Mouse (Mus musculus) layer of hippocampus, adult 9-11 months (tissue): ENCODE results near the gene Tnfsf13.
"Not testable (repeated sequence)": the region's sequence is repeated elsewhere in the genome, so short reads cannot be mapped to it uniquely, and the experiment has no call there.

Source experiments
- DNase-seq: peaks from one replicate; pipeline ENCODE4 v3.0.0; 2022

Tnfsf13 gene

DNA sequence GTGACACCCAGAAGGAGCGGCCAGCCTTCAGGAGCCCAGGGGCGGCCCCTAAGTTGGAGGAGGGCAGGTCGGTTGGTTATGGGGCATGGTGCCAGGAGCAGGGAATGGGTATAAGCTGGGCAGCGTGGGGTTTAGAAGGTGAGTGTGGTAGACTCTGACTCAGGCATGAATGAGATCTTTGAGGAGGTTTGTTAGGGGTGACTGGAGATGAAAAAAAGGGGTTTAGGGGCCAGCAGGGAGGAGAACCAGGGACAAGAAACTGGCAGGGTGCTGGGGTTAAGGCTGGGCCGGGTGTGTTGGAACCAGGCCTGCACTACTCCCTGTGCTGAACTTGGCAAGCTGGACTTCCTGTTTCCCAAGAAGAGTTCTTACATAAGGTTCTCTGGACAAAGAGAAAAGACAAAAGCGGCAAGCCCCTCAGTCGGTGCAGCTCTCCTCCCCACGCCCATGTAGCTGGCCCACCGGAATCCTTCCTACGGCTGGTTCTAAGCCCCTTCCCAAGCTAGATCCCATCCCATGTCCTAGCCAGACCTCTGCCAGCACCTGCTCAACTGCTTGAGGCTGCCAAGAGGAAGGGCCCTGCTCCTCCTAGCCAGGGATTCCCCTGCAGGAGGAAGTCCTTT, at the start of gene Tnfsf13:
TSS of gene Tnfsf13 (minus strand) at position 259 of the 623 bp plus-strand sequence.
- peak; percentile 80 for DNase-seq

DNA sequence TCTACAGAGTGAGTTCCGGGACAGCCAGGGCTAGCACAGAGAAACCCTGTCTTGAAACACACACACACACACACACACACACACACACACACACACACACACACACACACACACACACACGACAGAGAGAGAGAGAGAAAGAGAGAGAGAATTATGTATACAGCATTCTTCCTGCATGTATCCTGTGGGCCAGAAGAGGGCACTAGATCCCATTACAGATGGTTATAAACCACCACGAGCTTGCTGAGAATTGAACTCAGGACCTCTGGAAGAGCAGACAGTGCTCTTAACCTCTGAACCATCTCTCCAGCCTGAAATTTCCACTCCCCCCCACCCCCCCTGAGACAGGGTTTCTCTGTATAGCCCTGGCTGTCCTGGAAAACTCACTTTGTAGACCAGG, 45.8 kb upstream of the Tnfsf13 start:
- not testable (repeated sequence) for DNase-seq

DNA sequence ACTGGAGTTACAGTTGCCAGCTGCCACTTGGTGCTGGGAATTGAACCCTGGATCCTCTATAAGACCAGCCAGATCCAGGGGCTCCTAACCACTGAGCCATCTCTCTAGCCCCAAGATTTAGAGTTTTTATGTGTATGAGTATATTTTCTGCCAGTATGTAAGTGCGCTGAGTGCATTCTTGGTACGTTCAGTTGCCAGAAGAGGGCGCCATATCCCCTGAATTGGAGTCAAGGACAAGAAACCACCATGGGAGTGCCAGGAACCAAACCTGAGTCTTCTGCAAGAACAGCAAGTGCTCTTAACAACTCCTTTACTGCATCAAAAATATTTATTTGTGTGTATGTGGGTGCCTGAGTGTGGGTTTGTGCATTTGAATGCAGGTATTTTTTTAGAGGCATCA, 43.5 kb upstream of the Tnfsf13 start:
- no peak for DNase-seq

DNA sequence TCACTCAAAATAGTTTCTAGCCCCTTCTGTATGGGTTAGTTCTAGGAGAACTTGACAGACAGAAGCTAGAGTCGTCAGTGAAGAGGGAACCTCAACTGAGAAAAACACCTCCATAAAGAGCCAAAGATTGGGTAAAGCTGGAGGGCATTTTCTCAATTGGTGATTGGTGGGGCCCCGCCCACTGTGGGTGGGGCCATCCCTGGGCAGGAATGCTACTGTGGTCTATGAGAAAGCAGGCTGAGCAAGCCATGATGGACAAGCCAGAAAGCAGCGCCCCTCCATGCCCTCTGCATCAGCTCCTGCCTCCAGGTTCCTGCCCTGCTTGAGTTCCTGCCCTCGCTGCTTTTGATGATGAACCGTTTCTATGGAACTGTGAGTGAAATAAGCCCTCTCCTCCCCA, 40.4 kb upstream of the Tnfsf13 start:
- no peak for DNase-seq

DNA sequence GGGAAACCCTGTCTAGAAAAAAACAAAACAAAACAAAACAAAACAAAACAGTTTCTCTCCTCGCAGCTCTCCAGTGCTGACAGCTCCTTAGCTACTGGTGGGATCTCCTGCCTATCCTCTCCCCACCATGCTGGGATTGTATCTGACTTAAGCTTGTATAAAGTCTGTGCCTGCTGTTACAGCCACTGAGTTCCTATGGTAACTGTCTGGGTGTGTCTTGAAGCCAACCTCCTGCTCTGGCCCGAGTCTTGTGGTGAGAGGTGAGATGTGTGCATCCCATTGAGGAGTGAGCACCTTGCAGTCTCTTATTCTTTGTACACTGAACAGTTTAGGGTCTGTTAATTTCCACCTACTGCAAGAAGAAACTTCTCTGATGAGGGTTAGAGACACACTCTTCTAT, 37.5 kb upstream of the Tnfsf13 start:
- DNase-seq = no peak

DNA sequence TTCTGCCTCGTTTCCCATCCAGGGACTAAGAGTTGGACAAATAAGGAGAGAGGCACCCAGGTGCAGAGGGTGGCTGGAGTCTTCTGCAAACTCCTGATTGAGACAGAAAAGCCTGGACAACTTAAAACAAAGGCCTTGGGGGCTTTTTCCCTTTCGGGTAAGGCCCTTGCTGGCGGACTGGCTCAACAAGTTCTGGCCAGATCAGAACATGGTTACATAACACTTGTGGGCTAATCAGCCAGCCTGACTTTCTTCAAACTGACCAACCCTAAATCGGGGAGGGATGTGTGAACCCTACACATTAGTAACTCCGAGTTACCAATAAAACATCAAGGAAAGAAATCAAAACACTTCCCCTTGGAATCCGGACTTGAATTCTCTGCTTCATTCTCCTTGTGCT, 35.3 kb upstream of the Tnfsf13 start:
- no peak for DNase-seq

DNA sequence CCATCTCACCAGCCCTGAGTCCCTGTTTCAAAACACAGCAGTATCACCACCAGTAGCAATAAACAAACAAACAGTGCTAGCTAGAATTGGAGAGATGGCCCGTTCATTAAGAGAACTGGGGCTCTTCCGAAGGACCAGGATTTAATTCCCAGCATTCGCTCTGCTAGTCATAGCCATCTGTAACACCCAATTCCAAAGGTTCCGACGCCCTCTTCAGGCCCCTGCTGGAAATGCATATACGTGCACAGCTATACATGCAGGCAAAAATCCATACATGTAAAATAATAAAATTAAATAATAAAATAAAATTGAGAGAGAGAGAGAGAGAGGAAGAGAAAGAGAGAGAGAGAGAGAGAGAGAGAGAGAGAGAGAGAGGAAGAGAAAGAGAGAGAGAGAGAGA, 33.8 kb upstream of the Tnfsf13 start:
- DNase-seq = no peak

DNA sequence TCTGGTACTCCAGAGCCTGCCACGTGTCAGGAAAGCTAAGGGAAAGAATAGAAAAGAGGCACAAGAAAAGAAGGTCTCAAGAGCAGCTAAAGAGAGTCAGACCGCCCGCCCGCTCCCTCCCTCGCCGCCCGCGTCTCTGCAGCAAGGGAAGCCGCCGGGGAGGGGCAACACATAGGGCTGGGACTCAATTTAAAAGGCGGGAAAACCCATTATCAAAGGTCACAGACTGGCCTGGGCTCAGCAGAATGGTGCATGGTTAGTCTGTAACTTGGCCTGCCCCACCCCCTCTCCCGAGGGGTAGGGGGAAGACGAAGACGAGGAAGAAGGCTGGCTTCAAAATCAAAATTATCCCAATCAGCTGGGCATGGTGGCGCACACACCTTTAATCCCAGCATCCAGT, 33.1 kb upstream of the Tnfsf13 start:
- no peak for DNase-seq

DNA sequence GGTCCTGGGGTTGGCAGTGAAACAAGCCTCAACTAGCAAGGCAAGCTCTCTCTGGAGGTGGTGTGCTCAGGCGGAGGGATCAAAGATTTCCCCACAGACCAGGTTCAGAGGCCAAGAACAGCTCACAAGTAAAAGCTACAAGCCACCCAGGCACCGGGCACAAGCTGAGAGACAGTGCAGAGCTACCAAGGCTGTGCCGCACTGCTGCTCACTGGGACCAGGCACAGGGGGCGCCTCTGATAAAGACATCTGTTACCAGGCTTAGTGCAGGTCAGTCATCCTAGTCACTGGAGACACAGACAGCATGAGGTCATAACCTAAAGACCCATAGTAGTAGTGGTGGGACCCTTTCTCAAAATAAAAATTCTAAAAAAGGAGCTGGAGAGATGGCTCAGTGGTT, 31.4 kb upstream of the Tnfsf13 start:
- DNase-seq = no peak

DNA sequence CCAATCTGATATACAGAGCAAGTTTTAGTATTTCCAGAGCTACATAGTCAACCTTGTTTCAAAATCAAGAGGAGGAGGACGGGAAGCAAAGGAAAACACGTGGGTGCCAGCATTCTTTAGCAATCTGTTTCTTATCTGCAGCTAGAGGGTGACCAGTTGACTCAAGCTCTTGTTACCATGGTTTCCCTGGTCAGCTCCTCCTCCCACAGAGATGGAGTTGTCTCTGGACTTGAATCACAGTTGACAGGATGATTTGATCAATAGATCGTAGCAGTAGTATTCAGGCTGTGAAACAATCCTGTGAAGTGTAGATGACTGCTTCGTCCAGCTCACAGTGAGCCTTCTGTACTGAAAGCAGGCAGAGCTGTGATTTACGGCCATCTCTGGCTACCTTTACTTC, 30.3 kb upstream of the Tnfsf13 start:
- no peak for DNase-seq

DNA sequence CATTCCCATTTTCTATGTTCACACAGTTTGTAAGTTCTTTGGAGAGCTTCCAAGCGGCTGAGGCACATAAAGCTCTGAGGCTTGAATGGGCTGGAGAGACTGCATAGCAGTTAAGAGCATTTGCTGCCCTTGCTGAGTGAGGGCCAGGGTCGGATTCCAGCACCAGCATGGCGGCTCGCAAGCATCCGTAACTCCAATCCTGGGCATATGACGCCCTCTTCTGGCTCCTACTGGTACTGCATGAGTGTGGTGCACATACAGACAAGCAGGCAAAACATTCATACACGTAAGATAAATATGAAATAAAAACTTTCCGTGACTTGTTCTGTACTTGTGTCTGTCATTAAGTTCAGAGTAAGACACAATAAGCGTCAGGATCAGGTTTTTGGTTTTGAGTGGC, 29.9 kb upstream of the Tnfsf13 start:
- no peak for DNase-seq

DNA sequence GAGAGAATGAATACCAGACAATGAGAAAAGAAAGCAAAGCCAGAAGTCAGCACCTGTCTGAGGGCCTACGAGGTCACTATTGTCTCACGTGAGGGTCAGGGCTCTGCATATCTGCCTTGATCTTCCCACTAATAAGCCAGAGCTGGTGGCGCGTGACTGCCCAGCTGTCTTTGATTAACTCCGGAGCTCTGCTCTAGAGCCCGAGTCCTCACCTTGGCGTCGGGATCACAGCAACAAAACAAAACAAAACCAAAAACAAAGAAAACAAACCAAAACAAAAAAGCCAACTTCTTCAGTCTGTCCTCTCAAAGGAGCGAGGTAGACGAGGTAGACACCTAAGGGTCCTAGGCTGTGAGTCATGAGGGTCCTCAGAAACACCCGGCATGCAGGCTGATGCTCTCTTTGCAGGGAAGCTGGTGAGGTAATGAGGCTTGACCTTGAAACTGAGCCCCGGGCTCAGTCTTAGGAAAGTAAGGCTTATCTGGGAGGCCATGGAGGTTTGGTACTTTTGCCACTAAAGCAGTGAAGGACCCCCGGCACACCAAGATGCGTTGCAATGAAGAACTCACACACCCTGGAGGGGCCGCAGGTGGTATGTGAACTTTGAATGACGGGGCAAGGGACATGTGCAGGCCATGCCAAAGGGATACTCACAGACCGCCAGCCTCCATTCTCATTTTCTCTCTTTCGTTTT, 29.2 kb upstream of the Tnfsf13 start:
- DNase-seq = no peak

DNA sequence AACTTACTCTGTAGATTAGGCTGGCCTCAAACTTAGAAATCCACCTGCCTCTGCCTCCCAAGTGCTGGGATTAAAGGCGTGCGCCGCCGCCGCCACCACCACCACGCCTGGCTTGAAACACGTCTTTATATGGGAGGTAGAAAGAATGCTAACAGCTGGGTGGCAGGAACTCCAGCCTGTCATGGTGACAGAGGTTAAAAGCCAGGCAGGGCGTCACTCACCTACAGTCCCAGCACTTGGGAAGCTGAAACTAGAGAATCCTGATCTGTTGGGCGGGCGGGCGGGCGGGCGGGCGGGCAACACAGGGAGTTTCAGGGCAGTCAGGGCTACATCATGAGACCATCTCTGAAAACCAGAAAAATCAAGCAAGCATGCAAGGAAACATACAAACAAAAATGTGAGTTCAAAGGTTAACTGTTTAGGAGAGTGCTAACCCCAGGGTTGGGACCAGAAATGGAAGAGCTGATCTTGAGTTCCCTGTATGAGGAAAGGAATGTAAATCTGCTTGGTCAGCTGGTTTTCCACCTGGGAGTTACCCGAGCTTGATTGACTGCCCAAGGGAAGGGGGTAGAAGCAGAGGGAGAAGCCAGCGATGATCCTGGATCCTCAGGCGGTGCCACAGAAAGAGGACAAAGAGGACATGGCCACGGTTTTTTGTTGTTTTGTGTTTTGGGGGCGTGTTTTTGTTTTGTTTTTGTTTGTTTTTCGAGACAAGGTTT, 27.5 kb upstream of the Tnfsf13 start:
- no peak for DNase-seq

DNA sequence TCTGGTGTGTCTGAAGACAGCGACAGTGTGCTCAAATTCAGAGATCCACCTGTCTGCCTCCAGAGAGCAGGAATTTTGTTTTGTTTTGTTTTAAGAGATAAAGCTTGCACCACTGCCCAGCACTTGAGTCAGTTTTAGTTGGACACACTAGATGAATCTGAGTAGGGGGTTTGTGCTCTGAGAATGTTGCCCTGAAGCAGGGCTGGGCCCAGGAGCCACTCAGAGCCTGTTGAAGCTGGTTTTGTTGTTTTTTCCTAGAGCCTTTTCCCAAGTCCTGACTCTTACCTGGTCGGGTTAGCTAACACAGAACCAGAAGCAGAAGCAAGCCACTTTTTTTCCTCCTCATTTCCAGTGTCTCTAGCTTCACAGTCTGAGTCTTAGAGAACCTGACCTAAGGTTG, 25.5 kb upstream of the Tnfsf13 start:
- DNase-seq = no peak

DNA sequence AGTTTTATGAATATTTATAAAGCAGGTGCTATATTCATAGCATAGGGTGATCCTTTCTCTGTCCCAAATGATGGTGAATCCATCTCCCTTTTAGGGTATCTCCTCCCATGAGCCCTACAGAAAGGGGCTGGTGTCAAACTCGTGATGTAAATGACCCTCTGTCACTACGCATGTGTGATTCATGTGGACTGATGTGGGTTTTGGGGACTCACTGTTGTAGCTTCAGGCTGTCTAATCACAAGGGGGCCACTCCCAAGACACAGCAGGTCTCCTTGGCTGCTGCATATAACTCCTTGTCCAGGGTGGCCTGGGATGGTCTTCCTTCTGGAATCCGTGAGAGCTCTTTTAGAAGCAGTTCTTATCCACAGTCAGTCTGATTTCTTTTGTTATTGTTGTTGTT, 24.9 kb upstream of the Tnfsf13 start:
- no peak for DNase-seq

DNA sequence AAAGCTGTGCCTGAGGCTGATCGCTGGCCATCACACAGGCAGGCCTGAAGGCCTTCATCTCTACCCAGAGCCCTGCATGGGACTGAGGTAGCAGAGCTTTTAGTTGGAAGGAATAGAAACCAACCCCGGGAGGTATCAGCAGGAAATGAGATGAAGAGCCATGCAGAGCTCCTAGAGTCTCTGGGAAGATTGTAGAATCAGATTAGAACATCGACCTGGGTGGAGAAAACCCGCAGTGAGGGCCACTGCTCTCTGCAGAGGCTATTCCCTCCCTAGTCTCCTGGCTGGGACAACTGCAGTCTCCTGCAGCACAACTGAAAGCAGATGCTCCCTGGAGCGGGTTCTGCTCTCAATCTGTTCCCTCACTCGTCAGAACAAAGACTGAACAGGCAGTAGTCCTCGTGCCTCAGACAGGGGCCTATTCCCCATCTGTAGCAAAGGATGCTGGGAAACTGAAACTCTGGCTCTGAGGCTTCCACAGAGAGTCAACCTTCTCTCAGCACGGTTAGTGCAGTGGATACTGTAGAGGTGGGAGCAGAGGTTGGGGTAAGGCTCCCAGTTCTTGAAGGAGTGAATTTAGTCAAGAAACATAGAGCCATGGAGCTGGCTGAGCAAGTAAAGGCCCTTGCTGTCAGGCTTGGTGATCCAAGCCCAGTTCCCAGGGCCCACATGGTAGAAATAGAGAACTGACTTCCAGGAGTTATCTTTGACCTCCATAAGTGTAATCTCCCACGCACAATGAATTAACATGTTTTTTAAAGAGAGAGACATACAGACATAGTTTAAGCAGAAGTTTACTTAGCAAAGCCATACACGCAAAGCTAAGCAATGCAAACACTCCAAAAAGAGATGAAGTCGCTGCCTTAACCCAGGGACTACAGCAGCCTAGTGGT, 24.2 kb upstream of the Tnfsf13 start:
- peak; percentile 42 for DNase-seq

DNA sequence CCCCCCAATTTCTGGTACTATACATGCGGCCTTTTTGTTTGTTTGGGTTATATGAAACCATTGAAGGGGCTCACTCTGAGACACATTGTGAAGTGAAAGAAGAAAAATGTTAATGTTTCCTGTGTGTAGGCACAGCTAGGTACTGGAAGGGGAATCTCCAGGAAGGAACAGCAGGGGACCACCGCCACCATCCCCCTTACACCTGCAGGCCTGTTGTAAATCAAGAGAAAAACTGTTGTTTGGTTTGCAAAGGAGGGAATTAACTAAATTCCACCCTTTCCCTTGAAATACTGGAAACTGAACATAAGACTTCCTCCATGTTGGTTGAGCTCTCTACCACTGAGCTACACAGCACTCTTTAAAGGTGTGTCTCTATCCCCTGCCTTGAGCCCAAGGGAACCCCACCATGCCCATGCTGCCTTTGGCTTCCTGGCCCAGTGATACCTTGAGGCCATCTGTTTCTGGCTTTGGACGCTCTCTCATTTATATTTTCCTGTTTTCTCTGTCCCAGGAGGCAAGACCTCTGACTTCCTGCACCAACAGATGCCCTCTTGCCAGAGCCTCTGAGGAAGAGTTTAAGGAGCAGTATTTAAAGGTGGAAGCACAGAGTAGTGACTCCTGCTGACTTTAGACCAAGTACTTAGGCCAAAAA, 23.2 kb upstream of the Tnfsf13 start:
- DNase-seq = no peak

DNA sequence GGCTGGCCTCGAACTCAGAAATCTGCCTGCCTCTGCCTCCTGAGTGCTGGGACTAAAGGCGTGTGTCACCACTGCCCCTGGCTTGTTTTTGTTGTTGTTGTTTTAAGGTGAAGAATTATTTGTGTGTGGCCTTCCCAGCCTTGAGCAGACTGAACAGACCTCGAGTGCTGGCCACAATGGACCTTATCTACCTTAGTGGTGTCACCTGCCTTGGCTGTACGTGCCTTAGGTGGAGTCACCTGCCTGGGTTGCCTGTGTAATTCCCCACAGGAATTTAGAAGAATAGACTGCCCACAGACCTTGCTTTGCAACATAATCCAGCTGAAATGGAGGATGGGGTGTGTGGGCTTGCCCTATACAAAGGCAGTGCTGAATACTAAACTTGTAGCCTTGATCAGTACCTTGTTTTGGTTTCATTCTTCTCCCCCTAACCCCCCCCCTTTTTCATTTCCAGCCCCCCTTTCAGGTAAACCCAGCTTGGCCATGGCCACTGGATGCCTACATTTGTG, 22.3 kb upstream of the Tnfsf13 start:
- DNase-seq = no peak

DNA sequence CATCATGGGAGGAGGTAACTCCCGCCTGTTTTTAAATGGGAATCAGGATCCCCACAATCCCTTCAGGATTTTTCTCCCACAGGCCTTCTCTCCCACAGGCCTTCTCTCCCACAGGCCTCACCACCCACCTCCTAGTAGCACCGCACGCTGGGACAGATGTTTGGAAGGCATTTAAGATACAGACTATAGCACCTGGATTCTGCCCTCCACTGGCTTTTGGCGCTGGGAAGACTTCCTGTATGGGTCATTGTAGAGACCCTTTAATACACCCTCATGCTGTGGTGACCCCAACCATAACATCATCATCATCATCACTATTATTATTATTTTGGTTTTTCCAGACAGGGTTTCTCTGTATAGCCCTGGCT, 21.9 kb upstream of the Tnfsf13 start:
- no peak for DNase-seq

DNA sequence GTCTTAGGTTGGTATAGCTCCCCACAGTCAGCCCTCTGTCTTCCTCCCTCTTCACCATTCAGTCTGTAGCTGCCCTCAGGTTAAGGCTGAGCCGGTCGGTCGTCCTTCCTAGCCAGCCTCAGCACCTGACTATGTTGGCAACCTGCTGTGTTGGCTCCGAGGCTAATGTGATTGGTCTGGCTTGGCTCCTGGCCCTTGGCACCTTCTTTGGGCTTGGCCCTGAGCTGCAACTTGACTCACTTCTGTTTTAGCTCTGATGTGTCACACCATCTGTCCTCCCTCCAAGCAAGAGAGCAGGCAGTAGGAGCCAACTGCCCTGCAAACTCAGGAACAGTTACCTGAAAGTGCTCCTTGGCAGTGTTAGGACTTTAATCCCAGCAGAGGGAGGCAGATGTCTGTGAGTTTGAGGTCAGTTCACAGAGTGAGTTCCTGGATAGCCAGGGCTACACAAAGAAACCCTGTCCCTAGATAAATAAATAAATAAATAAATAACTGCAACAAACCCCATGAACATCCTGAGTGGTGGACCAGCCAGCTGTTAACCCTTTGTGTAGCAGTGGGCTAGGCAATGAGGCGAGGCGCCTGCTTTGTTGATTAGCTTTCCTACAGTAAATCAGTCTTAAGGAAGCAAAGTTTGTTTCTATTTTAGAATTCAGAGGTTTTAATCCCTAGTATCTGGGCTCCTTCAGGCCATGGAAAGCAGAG, 21.3 kb upstream of the Tnfsf13 start:
- DNase-seq = no peak

DNA sequence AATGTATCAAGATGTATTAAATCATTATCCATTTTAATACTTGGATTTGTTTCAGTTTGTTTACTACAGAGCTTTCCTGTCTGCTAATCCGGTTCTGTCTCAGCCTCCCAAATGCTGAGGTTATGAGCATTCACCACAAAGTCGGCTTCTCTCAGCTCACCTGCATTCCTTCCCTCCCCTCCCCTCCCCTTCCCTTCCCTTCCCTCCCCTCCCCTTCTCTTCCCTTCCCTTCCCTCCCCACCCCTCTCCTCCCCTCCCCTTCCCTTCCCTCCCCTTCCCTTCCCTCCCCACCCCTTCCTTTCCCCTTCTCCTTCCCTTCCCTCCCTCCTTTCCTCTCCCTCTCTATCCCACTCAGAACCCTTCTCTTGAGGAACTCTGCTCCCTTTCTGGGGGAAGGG, 19.0 kb upstream of the Tnfsf13 start:
- no peak for DNase-seq
